Mouse (Mus musculus) left cerebral cortex, adult 8-10 months (tissue): ENCODE measurements at regions not wholly inside any gene's neighbourhood (a gene's known extent, or its start where the extent isn't known, plus 50 kb on each side); places are given as distances from the start of the nearest gene placed in this dataset.
A peak's percentile ranks its signal among the peaks of the same experiment; 100 is the strongest.

Source experiments
- DNase-seq, 2 experiments: peaks; one replicate each; pipeline ENCODE4 v3.0.0; 2022; ENCODE audit warnings: low spot score in 2 of 2

DNA sequence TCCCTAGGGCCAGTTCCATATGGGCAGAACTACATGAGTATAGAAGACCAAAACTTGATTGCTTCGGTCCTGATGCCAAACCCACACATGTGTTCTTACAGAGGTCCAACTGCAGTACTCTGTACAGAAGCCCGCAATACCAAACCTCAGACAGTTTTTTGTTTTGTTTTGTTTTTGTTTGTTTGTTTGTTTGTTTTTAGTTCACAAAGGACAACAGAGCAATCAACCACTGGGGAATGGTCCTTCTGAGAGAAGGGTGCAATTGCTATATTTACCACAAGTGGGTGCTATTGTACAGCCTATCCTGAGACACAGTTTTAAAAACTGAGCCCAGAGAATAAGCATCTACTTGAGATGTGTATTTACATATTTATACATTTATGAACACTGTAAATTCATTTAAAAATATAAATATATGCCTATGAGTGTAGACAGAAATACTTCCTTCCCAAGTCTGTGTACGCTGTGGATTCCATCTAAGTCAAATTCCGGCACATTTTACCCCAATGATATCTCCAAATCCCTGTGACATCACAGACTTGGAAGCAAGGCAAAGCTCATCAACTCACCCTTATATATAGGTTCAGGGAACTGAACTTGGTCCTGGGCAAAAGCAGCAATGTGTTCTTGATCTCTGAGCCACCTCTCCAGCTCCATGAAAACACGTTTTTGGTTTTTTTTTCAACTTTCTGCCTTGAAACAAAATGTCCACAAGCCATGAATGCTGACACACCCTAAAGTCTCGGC lies 101.3 kb upstream of the A26c2 start:
- DNase-seq, result no peak

DNA sequence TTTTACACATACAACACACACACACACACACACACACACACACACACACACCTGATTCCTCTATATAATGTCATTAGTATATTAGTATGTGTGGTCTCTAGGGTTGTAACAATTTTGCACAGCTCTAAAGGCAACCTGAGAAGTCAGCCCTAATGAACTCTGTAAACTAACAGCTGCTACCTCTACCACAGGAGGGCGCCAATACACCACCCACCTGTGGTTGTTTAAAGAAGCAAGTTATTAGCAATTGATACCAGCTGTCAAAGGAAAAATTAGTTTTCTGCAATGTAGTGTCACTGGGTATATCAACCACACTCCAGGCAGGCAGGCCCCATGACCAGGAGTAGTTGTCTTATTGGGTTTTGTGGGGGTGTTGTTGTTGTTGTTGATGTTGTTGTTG lies 98.8 kb upstream of the A26c2 start:
- peak in 1 of 2 experiments; percentile 8 for DNase-seq

DNA sequence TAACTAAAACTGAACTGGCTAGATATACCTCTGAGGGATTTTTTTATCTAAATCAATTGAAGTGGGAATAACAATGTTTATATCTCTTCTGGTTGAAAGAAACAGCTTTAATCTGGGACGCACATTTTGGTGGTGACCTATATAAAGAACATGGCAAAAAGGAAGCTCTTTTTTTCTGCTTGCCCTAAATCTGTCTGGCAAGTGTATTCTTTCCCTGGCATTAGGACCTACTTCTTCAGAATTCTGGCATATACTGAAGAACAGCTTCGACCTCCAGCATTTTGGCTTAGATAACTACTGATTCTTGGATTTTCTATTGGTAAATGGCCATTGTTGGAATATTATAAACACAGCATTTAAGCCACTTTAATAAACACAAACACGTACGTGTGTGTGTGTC lies 70.9 kb upstream of the A26c2 start:
- DNase-seq, result no peak

DNA sequence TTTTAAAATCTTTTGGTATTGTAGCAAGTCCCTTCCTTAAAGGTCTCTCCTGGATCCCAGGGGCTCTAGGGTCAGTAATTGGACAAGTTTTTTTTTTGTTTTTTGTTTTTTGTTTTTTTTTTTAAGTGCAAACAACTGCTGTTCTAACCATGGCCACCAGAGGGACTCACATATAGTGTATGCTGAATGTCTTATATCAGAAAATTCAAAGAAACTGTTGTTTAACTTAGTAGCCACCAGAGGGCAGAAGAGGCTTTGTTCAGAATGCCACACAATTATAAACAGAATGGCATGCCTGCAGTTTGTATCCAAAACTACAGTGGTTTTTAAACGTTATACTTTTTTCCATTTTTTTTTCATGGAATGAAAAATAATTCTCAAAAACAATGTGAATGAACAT lies 53.6 kb upstream of the A26c2 start:
- DNase-seq, result no peak
